Mouse (Mus musculus): ENCODE results near the gene Pde11a. TPM values are rescaled to one million over a fixed set of nuclear protein-coding genes. Genes with fewer than 3 reads are reported as not detected.
A peak's percentile ranks its signal among the peaks of the same experiment; 100 is the strongest.

Pde11a gene
- polyA plus RNA-seq, 1 experiment from 2014 or later: 0.40 TPM

DNA sequence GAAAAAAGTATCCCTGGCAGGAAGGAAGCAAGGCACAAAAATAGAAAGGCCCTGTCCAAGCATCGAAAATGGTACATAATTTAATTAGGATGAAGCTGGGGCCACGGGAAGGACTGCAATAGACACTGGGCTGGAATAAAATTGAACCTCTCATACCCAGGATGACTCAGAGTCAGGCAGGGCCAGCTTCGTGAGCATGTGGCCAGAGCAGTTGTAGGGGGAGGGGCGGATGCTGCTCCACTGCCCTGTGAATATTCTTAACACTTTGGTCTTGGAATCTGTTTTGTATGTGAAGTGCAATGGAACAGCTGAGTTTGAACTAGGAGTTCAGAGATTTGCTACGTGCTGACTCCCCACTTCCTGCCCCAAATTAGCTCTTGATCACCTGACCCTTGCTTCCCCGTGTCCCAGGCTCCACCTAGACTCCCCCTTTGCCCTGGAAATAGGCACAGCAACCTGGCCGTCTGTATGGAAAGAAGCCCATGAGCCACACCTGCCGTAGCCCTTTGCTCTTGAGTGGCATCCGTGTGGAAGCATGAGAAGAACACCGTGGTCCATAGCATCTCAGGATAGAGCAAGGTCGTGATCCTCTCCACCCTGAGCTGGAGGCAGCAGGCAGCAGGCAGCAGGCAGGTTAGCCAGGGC, 6.3 kb downstream of the Pde11a start:
- ATAC-seq (replicated peaks; ENCODE audit: low FRiP score) (no peak), DNase-seq (ENCODE audit: low spot score) (no peak)
- WGBS: 68% methylated on average over 11 of the region's 11 CpGs

GRCm38 (mm10) chr2:76330081-76330480, 8.5 kb downstream of the Pde11a start:
- DNase-seq (ENCODE audit: low spot score) (no peak), ATAC-seq (replicated peaks; ENCODE audit: low FRiP score) (no peak)
- no peaks in the 10 kb centered on the region for H3K4me1 ChIP-seq (replicated peaks; ENCODE audit: control insufficient read depth, insufficient read depth, low read length)
- 91% methylated on average over 5 of the region's 5 CpGs for WGBS
- no peaks in the 10 kb centered on the region for H3K9me3 ChIP-seq (ENCODE audit: control insufficient read depth, low read length)
- H3K27me3 ChIP-seq (replicated peaks; ENCODE audit: control insufficient read depth, insufficient read depth, low read length): no peaks in the 10 kb centered on the region
- no peak overlapping the region for H3K9ac ChIP-seq (ENCODE audit: low read depth, low read length)
- H3K36me3 ChIP-seq (ENCODE audit: control insufficient read depth, insufficient read depth, low read length): no peaks in the 10 kb centered on the region
- no peak overlapping the region for H3K4me2 ChIP-seq
- H3K27ac ChIP-seq (ENCODE audit: low read depth, low read length): no peak overlapping the region
- H3K4me3 ChIP-seq (ENCODE audit: low read depth, low read length): no peak overlapping the region

More for the DNA sequence above, 6.3 kb downstream of the Pde11a start:
- Histone ChIP-seq H3K4me2 (no peak overlapping the region), H3K9me3 (ENCODE audit: control insufficient read depth, low read length) (no peaks in the 10 kb centered on the region), H3K27me3 (replicated peaks; ENCODE audit: control insufficient read depth, insufficient read depth, low read length) (peaks cover 4% of the 10 kb centered on the region), H3K9ac (ENCODE audit: low read depth, low read length) (no peak overlapping the region), H3K36me3 (ENCODE audit: control insufficient read depth, insufficient read depth, low read length) (no peaks in the 10 kb centered on the region), H3K4me1 (replicated peaks; ENCODE audit: control insufficient read depth, insufficient read depth, low read length) (no peaks in the 10 kb centered on the region), H3K4me3 (ENCODE audit: low read depth, low read length) (no peak overlapping the region), H3K27ac (ENCODE audit: low read depth, low read length) (no peak overlapping the region)

GRCm38 (mm10) chr2:76326161-76326560, 12.4 kb downstream of the Pde11a start:
- Histone ChIP-seq H3K4me1 (replicated peaks; ENCODE audit: control insufficient read depth, insufficient read depth, low read length) (no peaks in the 10 kb centered on the region; the same call in 1 of the 2 replicates), H3K9me3 (ENCODE audit: control insufficient read depth, low read length) (no peaks in the 10 kb centered on the region), H3K4me3 (ENCODE audit: low read depth, low read length) (no peak overlapping the region), H3K9ac (ENCODE audit: low read depth, low read length) (no peak overlapping the region), H3K27me3 (replicated peaks; ENCODE audit: control insufficient read depth, insufficient read depth, low read length) (no peaks in the 10 kb centered on the region), H3K4me2 (no peak overlapping the region), H3K36me3 (ENCODE audit: control insufficient read depth, insufficient read depth, low read length) (no peaks in the 10 kb centered on the region), H3K27ac (ENCODE audit: low read depth, low read length) (no peak overlapping the region)
- 80% methylated on average over 3 of the region's 3 CpGs for WGBS
- ATAC-seq (replicated peaks; ENCODE audit: low FRiP score) (no peak), DNase-seq (ENCODE audit: low spot score) (no peak)

DNA sequence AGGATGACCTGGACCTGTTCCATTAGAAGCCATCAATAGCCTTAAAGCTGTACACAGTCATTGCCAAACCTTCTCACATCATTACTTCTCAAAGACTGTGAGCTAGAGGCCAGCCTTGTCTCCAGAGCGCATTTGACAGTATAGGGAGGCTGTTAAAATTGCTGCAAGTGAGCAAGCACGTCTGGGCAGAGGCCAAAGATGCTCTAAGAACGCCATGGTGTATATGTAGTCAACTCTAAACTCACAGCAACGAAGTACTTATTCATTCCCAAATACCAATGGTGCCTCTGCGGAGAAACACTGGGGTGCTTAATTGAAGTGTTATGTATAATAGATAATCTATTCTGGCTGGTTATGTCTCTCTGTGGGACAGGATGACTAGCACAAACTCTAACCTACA, 14.1 kb downstream of the Pde11a start:
- H3K27me3 ChIP-seq (replicated peaks; ENCODE audit: control insufficient read depth, insufficient read depth, low read length): no peaks in the 10 kb centered on the region
- ATAC-seq (replicated peaks; ENCODE audit: low FRiP score): no peak
- no peak overlapping the region for H3K9ac ChIP-seq (ENCODE audit: low read depth, low read length)
- no peak overlapping the region for H3K4me3 ChIP-seq (ENCODE audit: low read depth, low read length)
- 76% methylated on average over 5 of the region's 5 CpGs for WGBS
- H3K9me3 ChIP-seq (ENCODE audit: control insufficient read depth, low read length): no peaks in the 10 kb centered on the region
- DNase-seq (ENCODE audit: low spot score): no peak
- no peak overlapping the region for H3K4me2 ChIP-seq
- no peaks in the 10 kb centered on the region for H3K36me3 ChIP-seq (ENCODE audit: control insufficient read depth, insufficient read depth, low read length)
- H3K27ac ChIP-seq (ENCODE audit: low read depth, low read length): no peak overlapping the region
- H3K4me1 ChIP-seq (replicated peaks; ENCODE audit: control insufficient read depth, insufficient read depth, low read length): no peaks in the 10 kb centered on the region; the same call in 1 of the 2 replicates

DNA sequence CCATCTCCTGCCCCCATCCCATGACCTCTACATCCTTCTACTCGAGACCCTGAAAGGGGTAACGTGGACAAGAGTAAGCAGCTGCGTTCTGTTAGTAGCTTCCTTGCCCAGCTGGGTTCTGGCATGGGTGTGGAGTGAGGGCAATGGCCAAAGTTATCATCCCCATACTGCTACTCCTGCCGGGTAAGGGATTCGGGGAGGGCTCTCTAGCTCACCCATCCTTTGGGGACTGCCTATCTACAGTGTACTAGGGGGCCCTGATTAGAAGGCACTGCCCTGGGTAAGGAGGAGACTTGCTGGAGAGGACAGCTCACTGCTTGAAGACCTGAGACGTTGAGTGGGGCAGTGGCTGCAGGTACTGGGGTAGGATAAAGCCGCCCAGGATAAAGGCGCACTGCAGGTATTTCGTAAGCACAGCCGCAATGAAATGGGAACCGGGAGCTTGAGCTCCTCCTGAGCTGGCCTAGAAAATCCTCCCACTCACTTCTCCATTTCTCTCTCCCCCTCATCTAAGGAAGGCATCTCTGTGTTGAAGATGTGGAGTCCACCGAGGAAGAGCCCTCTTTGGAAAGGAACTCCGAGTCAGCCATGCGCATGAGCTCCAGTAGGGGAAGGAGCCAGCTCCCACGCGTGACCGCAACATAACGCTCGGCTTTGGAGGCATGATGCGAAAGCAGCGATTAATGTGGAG, 15.2 kb downstream of the Pde11a start:
- WGBS: 82% methylated on average over 21 of the region's 21 CpGs
- DNase-seq (ENCODE audit: low spot score): no peak
- H3K27ac ChIP-seq (ENCODE audit: low read depth, low read length): no peak overlapping the region

DNA sequence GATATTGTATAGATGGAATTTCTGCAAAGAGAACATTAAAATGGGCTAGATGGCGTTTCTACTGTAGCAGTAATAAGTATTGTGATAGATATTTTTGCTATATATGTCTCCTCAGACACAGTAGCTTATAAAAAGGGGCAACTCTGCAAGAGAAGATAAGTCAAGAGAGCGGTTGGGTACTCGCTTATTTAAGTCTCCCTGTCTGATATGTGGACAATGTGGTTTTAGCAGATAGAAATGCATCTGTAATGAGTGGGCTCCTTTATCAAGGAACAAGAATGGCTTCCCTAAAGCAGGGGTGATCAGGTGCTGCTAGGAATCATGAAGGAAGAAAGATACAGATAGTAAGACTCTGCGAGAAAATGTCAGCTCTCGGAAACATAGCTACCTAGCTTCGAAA, 18.2 kb downstream of the Pde11a start:
- WGBS: 53% methylated on average over 6 of the region's 6 CpGs
- Histone ChIP-seq H3K9me3 (ENCODE audit: control insufficient read depth, low read length) (no peaks in the 10 kb centered on the region), H3K4me1 (replicated peaks; ENCODE audit: control insufficient read depth, insufficient read depth, low read length) (no peaks in the 10 kb centered on the region; the same call in 1 of the 2 replicates), H3K36me3 (ENCODE audit: control insufficient read depth, insufficient read depth, low read length) (no peaks in the 10 kb centered on the region), H3K4me2 (no peak overlapping the region), H3K4me3 (ENCODE audit: low read depth, low read length) (no peak overlapping the region), H3K27ac (ENCODE audit: low read depth, low read length) (no peak overlapping the region), H3K27me3 (replicated peaks; ENCODE audit: control insufficient read depth, insufficient read depth, low read length) (no peaks in the 10 kb centered on the region), H3K9ac (ENCODE audit: low read depth, low read length) (no peak overlapping the region)
- DNase-seq (ENCODE audit: low spot score): no peak
- ATAC-seq (replicated peaks; ENCODE audit: low FRiP score): peak; percentile 91

More for the DNA sequence above, 15.2 kb downstream of the Pde11a start:
- no peaks in the 10 kb centered on the region for H3K9me3 ChIP-seq (ENCODE audit: control insufficient read depth, low read length)
- no peak overlapping the region for H3K4me3 ChIP-seq (ENCODE audit: low read depth, low read length)
- no peaks in the 10 kb centered on the region for H3K27me3 ChIP-seq (replicated peaks; ENCODE audit: control insufficient read depth, insufficient read depth, low read length)
- no peak overlapping the region for H3K9ac ChIP-seq (ENCODE audit: low read depth, low read length)
- H3K4me1 ChIP-seq (replicated peaks; ENCODE audit: control insufficient read depth, insufficient read depth, low read length): no peaks in the 10 kb centered on the region; the same call in 1 of the 2 replicates
- H3K36me3 ChIP-seq (ENCODE audit: control insufficient read depth, insufficient read depth, low read length): no peaks in the 10 kb centered on the region
- ATAC-seq (replicated peaks; ENCODE audit: low FRiP score): no peak
- H3K4me2 ChIP-seq: no peak overlapping the region

DNA sequence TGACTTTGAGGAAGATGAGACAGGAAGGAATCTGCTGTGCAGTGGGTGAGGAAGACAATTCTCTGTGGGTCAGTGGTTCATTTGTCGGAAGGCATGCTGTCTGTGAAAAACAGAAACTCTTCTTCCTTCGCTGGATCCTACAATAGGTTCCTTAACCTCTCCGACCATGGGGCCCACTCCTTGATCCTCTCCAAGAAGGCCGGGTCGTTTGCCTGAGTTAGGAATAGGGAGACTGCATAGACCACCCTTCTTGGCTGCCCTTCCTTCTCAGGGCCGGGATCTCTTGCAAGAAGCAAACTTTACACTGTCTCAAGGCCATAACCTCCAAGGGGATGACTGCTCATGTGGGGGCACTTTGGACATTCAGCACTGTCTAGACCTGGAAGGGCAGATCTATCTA, 19.3 kb downstream of the Pde11a start:
- Histone ChIP-seq H3K9me3 (ENCODE audit: control insufficient read depth, low read length) (no peaks in the 10 kb centered on the region), H3K27me3 (replicated peaks; ENCODE audit: control insufficient read depth, insufficient read depth, low read length) (no peaks in the 10 kb centered on the region), H3K36me3 (ENCODE audit: control insufficient read depth, insufficient read depth, low read length) (no peaks in the 10 kb centered on the region), H3K9ac (ENCODE audit: low read depth, low read length) (no peak overlapping the region), H3K27ac (ENCODE audit: low read depth, low read length) (no peak overlapping the region), H3K4me3 (ENCODE audit: low read depth, low read length) (no peak overlapping the region), H3K4me1 (replicated peaks; ENCODE audit: control insufficient read depth, insufficient read depth, low read length) (no peaks in the 10 kb centered on the region; the same call in 1 of the 2 replicates), H3K4me2 (no peak overlapping the region)
- DNase-seq (ENCODE audit: low spot score): no peak
- no peak for ATAC-seq (replicated peaks; ENCODE audit: low FRiP score)
- 89% methylated on average over 6 of the region's 6 CpGs for WGBS

DNA sequence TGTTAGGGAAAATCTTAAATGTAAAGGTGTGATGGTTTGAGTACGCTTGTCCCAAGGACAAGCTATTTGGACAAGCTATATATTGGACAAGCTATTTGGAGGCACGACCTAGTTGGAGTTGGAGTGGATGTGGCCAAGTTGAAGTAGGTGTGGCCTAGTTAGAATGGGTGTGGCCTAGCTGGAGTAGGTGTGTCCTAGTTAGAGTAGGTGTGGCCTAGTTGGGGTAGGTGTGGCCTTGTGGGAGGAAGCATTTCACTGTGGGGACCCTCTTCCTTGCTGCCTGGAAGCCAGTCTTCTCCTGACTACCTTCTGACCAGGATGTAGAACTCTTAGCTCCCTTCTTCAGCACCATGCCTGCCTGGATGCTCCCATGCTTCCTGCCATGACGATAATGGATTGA, 50.9 kb downstream of the Pde11a start:
- Histone ChIP-seq H3K4me1 (replicated peaks; ENCODE audit: control insufficient read depth, insufficient read depth, low read length) (no peaks in the 10 kb centered on the region), H3K4me2 (no peak overlapping the region), H3K9ac (ENCODE audit: low read depth, low read length) (no peak overlapping the region), H3K27me3 (replicated peaks; ENCODE audit: control insufficient read depth, insufficient read depth, low read length) (no peaks in the 10 kb centered on the region), H3K36me3 (ENCODE audit: control insufficient read depth, insufficient read depth, low read length) (no peaks in the 10 kb centered on the region), H3K9me3 (ENCODE audit: control insufficient read depth, low read length) (no peaks in the 10 kb centered on the region), H3K27ac (ENCODE audit: low read depth, low read length) (no peak overlapping the region), H3K4me3 (ENCODE audit: low read depth, low read length) (no peak overlapping the region)
- WGBS: 74% methylated on average over 3 of the region's 3 CpGs
- no peak for DNase-seq (ENCODE audit: low spot score)
- ATAC-seq (replicated peaks; ENCODE audit: low FRiP score): no peak

GRCm38 (mm10) chr2:76286288-76286740, 52.3 kb downstream of the Pde11a start:
- no peaks in the 10 kb centered on the region for H3K36me3 ChIP-seq (ENCODE audit: control insufficient read depth, insufficient read depth, low read length)
- ATAC-seq (replicated peaks; ENCODE audit: low FRiP score) (no peak), DNase-seq (ENCODE audit: low spot score) (no peak)
- H3K4me2 ChIP-seq: no peak overlapping the region
- no peaks in the 10 kb centered on the region for H3K4me1 ChIP-seq (replicated peaks; ENCODE audit: control insufficient read depth, insufficient read depth, low read length)
- no peak overlapping the region for H3K9ac ChIP-seq (ENCODE audit: low read depth, low read length)
- WGBS: 64% methylated on average over 4 of the region's 4 CpGs
- H3K9me3 ChIP-seq (ENCODE audit: control insufficient read depth, low read length): no peaks in the 10 kb centered on the region
- H3K27ac ChIP-seq (ENCODE audit: low read depth, low read length): no peak overlapping the region
- no peaks in the 10 kb centered on the region for H3K27me3 ChIP-seq (replicated peaks; ENCODE audit: control insufficient read depth, insufficient read depth, low read length)
- no peak overlapping the region for H3K4me3 ChIP-seq (ENCODE audit: low read depth, low read length)
